Comparison of ENCODE assay signal across 11 mouse cellular contexts in genomic region chr13:106998671-106999070, GRCm38 (mm10). TPM values are rescaled to one million over a fixed set of nuclear protein-coding genes. Genes with fewer than 3 reads are reported as not detected.
DNase-seq lines count a peak whose midpoint lies in the region; ATAC-seq and TF ChIP-seq lines count a peak whose summit lies in the region.
"Had no signal": no experiment of that assay in that cellular context is flagged by ENCODE, and none has a peak within 500 bp of the region (broad histone marks: within the 10 kb centered on the region; RNA-seq: fewer than 3 reads in every experiment).

No protein-coding gene starts in this region.

- H3K4me1 ChIP-seq in heart, embryonic 13.5 days, result peaks cover 60% of the 10 kb centered on the region
- no peaks in the 10 kb centered on the region for H3K4me1 ChIP-seq in stomach, embryonic 16.5 days (ENCODE audit: control insufficient read depth, insufficient read depth, low read length)
- peaks cover 5% of the 10 kb centered on the region; the same call in 1 of the 2 replicates for H3K4me1 ChIP-seq in cerebellum, adult 2 months (ENCODE audit: control insufficient read depth, insufficient read depth, low read length)
- H3K4me1 ChIP-seq: limb, embryonic 15.5 days had no signal

- peak; percentile 66; the same call in 1 of the 2 replicates for ATAC-seq in heart, embryonic 13.5 days (ENCODE audit: extremely low read depth, insufficient number of reproducible peaks, low FRiP score, low TSS enrichment)
- peak; percentile 91 for ATAC-seq in stomach, embryonic 16.5 days (ENCODE audit: insufficient read depth, low FRiP score)
- ATAC-seq: Patski had no signal

- no peak for TF ChIP-seq CTCF in cerebellum, adult 2 months (IDR thresholded peaks at IDR 0.05; ENCODE audit: borderline replicate concordance, insufficient read depth, low read depth, low read length)

- no peak overlapping the region for H3K4me3 ChIP-seq in heart, embryonic 13.5 days
- H3K4me3 ChIP-seq in stomach, embryonic 16.5 days (replicated peaks; ENCODE audit: low read length), result no peak overlapping the region
- H3K4me3 ChIP-seq in cerebellum, adult 2 months (replicated peaks; ENCODE audit: insufficient read depth, low read depth, low read length), result no peak overlapping the region
- H3K4me3 ChIP-seq: forebrain, embryonic 10.5 days; limb, embryonic 15.5 days had no signal

- WGBS in heart, embryonic 13.5 days, result 53% methylated on average over 5 of the region's 5 CpGs
- WGBS in stomach, embryonic 16.5 days, result 64% methylated on average over 5 of the region's 5 CpGs
- 93% methylated on average over 5 of the region's 5 CpGs for WGBS in cerebellum, adult 2 months

- H3K36me3 ChIP-seq in heart, embryonic 13.5 days, result no peaks in the 10 kb centered on the region
- H3K36me3 ChIP-seq in stomach, embryonic 16.5 days (ENCODE audit: control insufficient read depth, insufficient read depth, low read length), result no peaks in the 10 kb centered on the region

- DNase-seq in kidney, adult 9 months, result peak; percentile 12
- no peak for DNase-seq in kidney, postnatal 36 days
- peak; percentile 1 for DNase-seq in lung, postnatal 14 days
- no peak for DNase-seq in right cerebral cortex, postnatal 10 days (ENCODE audit: low spot score in 2 of 2)
- no peak for DNase-seq in cerebellum, adult 2 months
- no peak for DNase-seq in Muller cell, postnatal 12 days (ENCODE audit: inconsistent ontology term)

- H3K27me3 ChIP-seq in heart, embryonic 13.5 days (replicated peaks), result no peaks in the 10 kb centered on the region
- H3K27me3 ChIP-seq in stomach, embryonic 16.5 days (ENCODE audit: control insufficient read depth, insufficient read depth, low read length), result no peaks in the 10 kb centered on the region
- H3K27me3 ChIP-seq in cerebellum, adult 2 months (ENCODE audit: control insufficient read depth, insufficient read depth, low read length), result no peaks in the 10 kb centered on the region
- H3K27me3 ChIP-seq: limb, embryonic 15.5 days; Patski had no signal

- H3K4me2 ChIP-seq in heart, embryonic 13.5 days, result peak overlapping the region; percentile 16
- H3K4me2 ChIP-seq in stomach, embryonic 16.5 days (ENCODE audit: low read depth, low read length), result no peak overlapping the region
- H3K4me2 ChIP-seq: limb, embryonic 15.5 days had no signal

- no peaks in the 10 kb centered on the region for H3K9me3 ChIP-seq in heart, embryonic 13.5 days
- H3K9me3 ChIP-seq in stomach, embryonic 16.5 days (replicated peaks; ENCODE audit: control insufficient read depth, low read length), result no peaks in the 10 kb centered on the region
- H3K9me3 ChIP-seq: forebrain, embryonic 10.5 days; limb, embryonic 15.5 days had no signal

- H3K27ac ChIP-seq in heart, embryonic 13.5 days (replicated peaks), result peak overlapping the region; percentile 32; the same call in 1 of the 2 replicates
- peak overlapping the region; percentile 18; the same call in 1 of the 2 replicates for H3K27ac ChIP-seq in stomach, embryonic 16.5 days (ENCODE audit: low read length)
- H3K27ac ChIP-seq in cerebellum, adult 2 months (ENCODE audit: insufficient read depth, low read length), result no peak overlapping the region
- H3K27ac ChIP-seq: forebrain, embryonic 10.5 days; limb, embryonic 15.5 days had no signal

- TF ChIP-seq POLR2A in cerebellum, adult 2 months (IDR thresholded peaks at IDR 0.05; ENCODE audit: borderline replicate concordance, insufficient read depth, low read length), result no peak

- no peak overlapping the region for H3K9ac ChIP-seq in heart, embryonic 13.5 days
- H3K9ac ChIP-seq in stomach, embryonic 16.5 days (ENCODE audit: low read length), result no peak overlapping the region
- H3K9ac ChIP-seq: limb, embryonic 15.5 days had no signal

RNA-seq across cellular contexts. Expression of gene Kif2a, which starts 23.3 kb away (rescaled TPM):
- polyA plus RNA-seq in heart, embryonic 13.5 days (2015; fragmentation: Nextera tagmentation; extraction: Ambion mirVana), result 10.1 and 13.2 TPM in 2 replicates
- polyA plus RNA-seq in stomach, embryonic 16.5 days (2015; fragmentation: Nextera tagmentation; extraction: Ambion mirVana), result 8.5 and 10.2 TPM in 2 replicates
- polyA plus RNA-seq in cerebellum, adult 2 months (2012; rRNA removed), result 30.8 and 31.4 TPM in 2 replicates

RNA-seq across cellular contexts. Expression of gene Dimt1, which starts 51.7 kb away (rescaled TPM):
- polyA plus RNA-seq in heart, embryonic 13.5 days (2015; fragmentation: Nextera tagmentation; extraction: Ambion mirVana), result 28.5 and 28.8 TPM in 2 replicates
- polyA plus RNA-seq in stomach, embryonic 16.5 days (2015; fragmentation: Nextera tagmentation; extraction: Ambion mirVana), result 34.8 and 40.8 TPM in 2 replicates
- 19.3 and 23.5 TPM in 2 replicates for polyA plus RNA-seq in cerebellum, adult 2 months (2012; rRNA removed)

Comparison
In these comparisons a context has a peak if more than half of its experiments do, and no peak if none do; other contexts are left out.
1. DNase-seq: peak in kidney, adult 9 months (single experiment) and lung, postnatal 14 days (single experiment); none in kidney, postnatal 36 days (0 of 2), right cerebral cortex, postnatal 10 days (0 of 2), cerebellum, adult 2 months (0 of 2) and Muller cell, postnatal 12 days (single experiment).